Mouse (Mus musculus): ENCODE data around the gene Tns3. TPM values are rescaled to one million over a fixed set of nuclear protein-coding genes. Genes with fewer than 3 reads are reported as not detected.

The Tns3 gene
- polyA plus RNA-seq, 1 experiment: 29.2 TPM

GRCm38 (mm10) chr11:8663444-8664392 is 617 bp downstream of the Tns3 start:
- 7% methylated on average over 52 of the region's 52 CpGs for WGBS
- Histone ChIP-seq H3K27ac (ENCODE audit: insufficient read depth, low read length) (no peak overlapping the region), H3K27me3 (ENCODE audit: control insufficient read depth, insufficient read depth, low read length) (no peaks in the 10 kb centered on the region), H3K4me1 (ENCODE audit: control insufficient read depth, insufficient read depth, low read length) (peaks cover 4% of the 10 kb centered on the region; the same call in 1 of the 2 replicates), H3K4me3 (replicated peaks; ENCODE audit: insufficient read depth, low read depth, low read length) (peak overlapping the region; percentile 54)
- TF ChIP-seq POLR2A (IDR thresholded peaks at IDR 0.05; ENCODE audit: borderline replicate concordance, insufficient read depth, low read length): no peak
- TF ChIP-seq CTCF (IDR thresholded peaks at IDR 0.05; ENCODE audit: borderline replicate concordance, insufficient read depth, low read depth, low read length): no peak
- DNase-seq: peak in 1 of 2 experiments; percentile 17

GRCm38 (mm10) chr11:8662706-8663429 is 1.5 kb downstream of the Tns3 start:
- no peak for DNase-seq
- WGBS: 66% methylated on average over 4 of the region's 4 CpGs
- Histone ChIP-seq H3K27ac (ENCODE audit: insufficient read depth, low read length) (no peak overlapping the region), H3K27me3 (ENCODE audit: control insufficient read depth, insufficient read depth, low read length) (no peaks in the 10 kb centered on the region), H3K4me1 (ENCODE audit: control insufficient read depth, insufficient read depth, low read length) (peaks cover 4% of the 10 kb centered on the region; the same call in 1 of the 2 replicates), H3K4me3 (replicated peaks; ENCODE audit: insufficient read depth, low read depth, low read length) (no peak overlapping the region)
- no peak for TF ChIP-seq CTCF (IDR thresholded peaks at IDR 0.05; ENCODE audit: borderline replicate concordance, insufficient read depth, low read depth, low read length)
- no peak for TF ChIP-seq POLR2A (IDR thresholded peaks at IDR 0.05; ENCODE audit: borderline replicate concordance, insufficient read depth, low read length)

- Histone ChIP-seq H3K4me1 (ENCODE audit: control insufficient read depth, insufficient read depth, low read length) (peaks cover 7% of the 10 kb centered on the region; the same call in 1 of the 2 replicates), H3K27ac (ENCODE audit: insufficient read depth, low read length) (no peak overlapping the region), H3K4me3 (replicated peaks; ENCODE audit: insufficient read depth, low read depth, low read length) (no peak overlapping the region), H3K27me3 (ENCODE audit: control insufficient read depth, insufficient read depth, low read length) (no peaks in the 10 kb centered on the region)
- TF ChIP-seq CTCF (IDR thresholded peaks at IDR 0.05; ENCODE audit: borderline replicate concordance, insufficient read depth, low read depth, low read length) (no peak), POLR2A (IDR thresholded peaks at IDR 0.05; ENCODE audit: borderline replicate concordance, insufficient read depth, low read length) (no peak)
- DNase-seq: no peak
- 90% methylated on average over 4 of the region's 4 CpGs for WGBS
These were observed 3.4 kb downstream of the Tns3 start for GRCm38 (mm10) chr11:8660951-8661350.

- DNase-seq: no peak
- no peak overlapping the region for H3K27ac ChIP-seq (ENCODE audit: insufficient read depth, low read length)
- H3K4me1 ChIP-seq (ENCODE audit: control insufficient read depth, insufficient read depth, low read length): peaks cover 7% of the 10 kb centered on the region; the same call in 1 of the 2 replicates
- H3K27me3 ChIP-seq (ENCODE audit: control insufficient read depth, insufficient read depth, low read length): no peaks in the 10 kb centered on the region
- no peak overlapping the region for H3K4me3 ChIP-seq (replicated peaks; ENCODE audit: insufficient read depth, low read depth, low read length)
- WGBS: 27% methylated on average over 9 of the region's 9 CpGs
- TF ChIP-seq POLR2A (IDR thresholded peaks at IDR 0.05; ENCODE audit: borderline replicate concordance, insufficient read depth, low read length): no peak
- TF ChIP-seq CTCF (IDR thresholded peaks at IDR 0.05; ENCODE audit: borderline replicate concordance, insufficient read depth, low read depth, low read length): no peak
These were observed 4.5 kb downstream of the Tns3 start for GRCm38 (mm10) chr11:8659851-8660250.

DNA sequence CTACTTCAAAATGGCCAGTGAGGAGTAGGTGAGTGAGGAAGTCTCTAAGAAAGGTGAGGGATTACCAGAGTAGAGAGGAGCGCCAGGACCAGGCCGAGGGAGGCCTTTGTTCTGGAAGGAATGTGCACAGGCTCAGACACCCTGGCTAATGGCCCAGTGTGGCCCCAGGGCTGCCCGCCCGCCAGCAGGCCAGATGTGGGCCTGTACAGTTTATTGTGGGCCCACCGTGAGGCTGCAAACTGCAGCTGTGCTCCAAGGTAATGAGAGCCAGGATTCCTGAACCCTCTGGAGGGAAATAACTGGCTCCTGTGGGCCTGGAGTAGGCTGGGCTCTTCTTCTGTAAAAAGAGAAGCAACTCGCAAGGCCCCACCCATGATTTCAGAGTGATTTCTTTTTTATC is 5.3 kb downstream of the Tns3 start:
- WGBS: 85% methylated on average over 6 of the region's 6 CpGs
- H3K4me1 ChIP-seq (ENCODE audit: control insufficient read depth, insufficient read depth, low read length): peaks cover 7% of the 10 kb centered on the region; the same call in 1 of the 2 replicates
- no peaks in the 10 kb centered on the region for H3K27me3 ChIP-seq (ENCODE audit: control insufficient read depth, insufficient read depth, low read length)
- DNase-seq: no peak
- H3K27ac ChIP-seq (ENCODE audit: insufficient read depth, low read length): no peak overlapping the region
- no peak for TF ChIP-seq POLR2A (IDR thresholded peaks at IDR 0.05; ENCODE audit: borderline replicate concordance, insufficient read depth, low read length)
- no peak for TF ChIP-seq CTCF (IDR thresholded peaks at IDR 0.05; ENCODE audit: borderline replicate concordance, insufficient read depth, low read depth, low read length)
- no peak overlapping the region for H3K4me3 ChIP-seq (replicated peaks; ENCODE audit: insufficient read depth, low read depth, low read length)

DNA sequence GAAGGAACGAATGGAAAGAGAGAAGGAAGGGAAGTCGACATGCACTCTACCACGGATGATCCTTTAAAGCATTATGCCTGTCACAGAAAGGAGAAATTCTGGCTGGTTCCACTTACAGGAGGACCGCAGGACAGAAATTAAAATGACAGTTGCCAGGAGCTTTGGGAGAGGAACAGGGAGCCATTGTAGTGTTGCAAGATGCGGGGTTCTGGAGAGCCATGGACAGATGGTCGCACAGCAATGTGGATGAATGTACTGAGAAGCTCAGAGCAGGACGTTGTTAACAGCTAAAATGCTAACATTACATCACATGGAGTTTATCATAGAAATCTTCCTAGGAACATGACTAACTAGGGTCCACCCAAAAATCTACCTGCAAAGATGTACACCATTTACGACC is 6.8 kb downstream of the Tns3 start:
- DNase-seq: peak in 1 of 2 experiments; percentile 38
- Histone ChIP-seq H3K4me1 (ENCODE audit: control insufficient read depth, insufficient read depth, low read length) (peaks cover 11% of the 10 kb centered on the region), H3K27me3 (ENCODE audit: control insufficient read depth, insufficient read depth, low read length) (no peaks in the 10 kb centered on the region), H3K4me3 (replicated peaks; ENCODE audit: insufficient read depth, low read depth, low read length) (no peak overlapping the region), H3K27ac (ENCODE audit: insufficient read depth, low read length) (no peak overlapping the region)
- TF ChIP-seq POLR2A (IDR thresholded peaks at IDR 0.05; ENCODE audit: borderline replicate concordance, insufficient read depth, low read length) (no peak), CTCF (IDR thresholded peaks at IDR 0.05; ENCODE audit: borderline replicate concordance, insufficient read depth, low read depth, low read length) (no peak)
- 24% methylated on average over 8 of the region's 8 CpGs for WGBS

GRCm38 (mm10) chr11:8656448-8657393 is 7.6 kb downstream of the Tns3 start:
- TF ChIP-seq POLR2A (IDR thresholded peaks at IDR 0.05; ENCODE audit: borderline replicate concordance, insufficient read depth, low read length): no peak
- TF ChIP-seq CTCF (IDR thresholded peaks at IDR 0.05; ENCODE audit: borderline replicate concordance, insufficient read depth, low read depth, low read length): no peak
- Histone ChIP-seq H3K27ac (ENCODE audit: insufficient read depth, low read length) (no peak overlapping the region), H3K4me3 (replicated peaks; ENCODE audit: insufficient read depth, low read depth, low read length) (no peak overlapping the region), H3K27me3 (ENCODE audit: control insufficient read depth, insufficient read depth, low read length) (no peaks in the 10 kb centered on the region), H3K4me1 (ENCODE audit: control insufficient read depth, insufficient read depth, low read length) (peaks cover 11% of the 10 kb centered on the region)
- DNase-seq: no peak
- 79% methylated on average over 12 of the region's 12 CpGs for WGBS
